ENCODE assay signal across 15 mouse cellular contexts in the genomic region with DNA sequence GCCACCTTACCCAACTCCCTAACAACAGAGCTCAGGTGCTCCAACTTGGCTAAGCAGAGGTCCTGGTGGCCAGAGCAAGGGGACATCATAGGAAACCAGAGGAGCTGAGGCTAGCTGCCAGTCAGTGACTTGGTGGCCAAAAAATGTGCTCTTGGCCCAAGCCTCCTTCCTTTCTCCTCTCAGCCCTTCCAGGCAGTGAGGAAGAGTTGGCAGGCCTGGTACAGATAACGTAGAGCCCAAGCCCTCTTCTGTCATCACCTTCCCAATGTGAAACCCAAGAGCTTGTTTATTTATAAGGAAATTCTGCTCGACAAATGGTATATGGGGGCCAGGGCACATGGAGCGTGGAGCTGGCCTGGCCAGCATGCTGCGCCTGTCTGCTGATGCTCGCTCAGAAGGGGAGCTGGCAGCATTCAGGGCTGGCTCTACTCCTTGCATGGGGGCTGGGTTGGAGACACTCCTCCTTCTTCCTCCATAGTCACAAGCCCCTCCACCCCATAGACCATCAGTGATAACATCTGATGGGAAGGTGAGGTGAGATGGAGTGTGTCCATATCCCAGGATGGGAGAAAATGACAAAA.
"Had no signal": no experiment of that assay in that cellular context is flagged by ENCODE, and none has a peak within 500 bp of the region (broad histone marks: within the 10 kb centered on the region; RNA-seq: fewer than 3 reads in every experiment).

No protein-coding gene starts in this region.

- ATAC-seq: intestine, embryonic 16.5 days; midbrain, embryonic 16.5 days had no signal

- H3K9ac ChIP-seq: liver, embryonic 15.5 days; midbrain, embryonic 12.5 days; neural tube, embryonic 13.5 days had no signal

- H3K27ac ChIP-seq: left cerebral cortex, adult 2 months; limb, embryonic 10.5 days; liver, embryonic 15.5 days; midbrain, embryonic 12.5 days; neural tube, embryonic 13.5 days had no signal

- H3K27me3 ChIP-seq: liver, embryonic 15.5 days; midbrain, embryonic 12.5 days; neural tube, embryonic 13.5 days had no signal

- H3K4me1 ChIP-seq: limb, embryonic 10.5 days; liver, embryonic 15.5 days; midbrain, embryonic 12.5 days; neural tube, embryonic 13.5 days had no signal

- H3K36me3 ChIP-seq: limb, embryonic 10.5 days; liver, embryonic 15.5 days; midbrain, embryonic 12.5 days; neural tube, embryonic 13.5 days had no signal

- H3K4me2 ChIP-seq: liver, embryonic 11.5 days; liver, embryonic 15.5 days; midbrain, embryonic 12.5 days; neural tube, embryonic 13.5 days had no signal

- H3K9me3 ChIP-seq: limb, embryonic 10.5 days; liver, embryonic 15.5 days; midbrain, embryonic 12.5 days; neural tube, embryonic 13.5 days had no signal

- H3K4me3 ChIP-seq: left cerebral cortex, adult 2 months; limb, embryonic 10.5 days; liver, embryonic 15.5 days; midbrain, embryonic 12.5 days; neural tube, embryonic 13.5 days had no signal

- DNase-seq: kidney, adult 2 months; kidney, postnatal 25 days; retina, postnatal 1 day; right cerebral cortex, postnatal 4 days; spleen, adult 18-20 months; thymus, adult 18-20 months; thymus, postnatal 25 days had no signal
